Mouse (Mus musculus): ENCODE data around the gene Shroom3. TPM values are rescaled to one million over a fixed set of nuclear protein-coding genes. Genes with fewer than 3 reads are reported as not detected.

Gene Shroom3
- polyA plus RNA-seq, 1 experiment from 2014 or later: 1.5 TPM

DNA sequence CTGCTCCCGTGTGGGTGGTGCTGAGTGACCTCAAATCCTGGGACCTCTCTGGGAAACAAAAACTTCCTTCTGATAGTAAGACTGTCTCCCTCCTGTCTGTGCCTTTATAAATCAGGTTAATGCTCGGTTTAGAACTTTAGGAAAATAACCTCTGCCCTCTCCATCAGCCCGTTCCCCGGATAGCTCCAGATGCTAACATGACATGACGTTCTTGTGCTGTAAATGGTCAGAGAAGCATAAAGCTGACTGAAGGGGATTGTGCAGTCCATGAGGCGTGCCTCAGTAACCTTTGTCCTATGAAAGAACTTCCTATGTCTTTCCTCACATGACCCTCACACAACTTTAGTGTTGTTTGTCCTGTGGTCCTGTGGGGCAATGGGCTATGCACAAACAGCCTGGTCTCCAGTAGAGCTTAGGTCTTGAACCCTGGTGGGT lies 84.6 kb downstream of the Shroom3 start:
- Histone ChIP-seq H3K4me2 (ENCODE audit: low read length) (no peak overlapping the region), H3K27me3 (ENCODE audit: control insufficient read depth, insufficient read depth, low read length) (no peaks in the 10 kb centered on the region), H3K4me3 (replicated peaks; ENCODE audit: low read depth, low read length) (no peak overlapping the region), H3K9me3 (ENCODE audit: control insufficient read depth, low read length) (no peaks in the 10 kb centered on the region), H3K9ac (replicated peaks; ENCODE audit: low read length) (no peak overlapping the region), H3K4me1 (ENCODE audit: control insufficient read depth, insufficient read depth, low read length) (no peaks in the 10 kb centered on the region), H3K27ac (replicated peaks; ENCODE audit: low read depth, low read length) (no peak overlapping the region), H3K36me3 (ENCODE audit: control insufficient read depth, insufficient read depth, low read length) (no peaks in the 10 kb centered on the region)
- ATAC-seq (ENCODE audit: low FRiP score, low TSS enrichment) (no peak), DNase-seq (no peak)
- 62% methylated on average over 6 of the region's 6 CpGs for WGBS

- no peaks in the 10 kb centered on the region for H3K36me3 ChIP-seq (ENCODE audit: control insufficient read depth, insufficient read depth, low read length)
- ATAC-seq (ENCODE audit: low FRiP score, low TSS enrichment) (no peak), DNase-seq (no peak)
- no peaks in the 10 kb centered on the region for H3K9me3 ChIP-seq (ENCODE audit: control insufficient read depth, low read length)
- no peaks in the 10 kb centered on the region for H3K4me1 ChIP-seq (ENCODE audit: control insufficient read depth, insufficient read depth, low read length)
- no peak overlapping the region for H3K9ac ChIP-seq (replicated peaks; ENCODE audit: low read length)
- 91% methylated on average over 3 of the region's 3 CpGs for WGBS
- no peak overlapping the region for H3K27ac ChIP-seq (replicated peaks; ENCODE audit: low read depth, low read length)
- H3K4me3 ChIP-seq (replicated peaks; ENCODE audit: low read depth, low read length): no peak overlapping the region
- no peak overlapping the region for H3K4me2 ChIP-seq (ENCODE audit: low read length)
- H3K27me3 ChIP-seq (ENCODE audit: control insufficient read depth, insufficient read depth, low read length): no peaks in the 10 kb centered on the region
These were observed 90.6 kb downstream of the Shroom3 start for GRCm38 (mm10) chr5:92773821-92774220.

DNA sequence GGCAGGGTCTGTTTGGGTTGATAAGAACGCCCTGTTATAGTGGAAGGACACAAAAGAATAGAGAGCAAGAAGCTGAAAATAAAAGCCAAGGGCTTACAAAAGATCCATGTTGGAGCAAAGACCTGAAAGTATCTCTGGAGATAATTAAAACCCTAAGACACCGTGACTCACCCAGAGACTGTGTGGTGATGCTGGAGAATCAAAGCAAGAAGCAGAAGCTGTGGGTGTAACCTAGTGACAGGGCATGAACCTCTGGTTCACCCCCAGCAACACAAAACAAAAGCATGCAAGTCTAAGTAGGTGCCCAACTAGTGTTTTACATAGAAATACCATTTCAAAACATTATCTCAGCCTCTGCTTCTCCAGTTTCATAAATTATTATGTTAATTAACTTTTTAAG lies 91.2 kb downstream of the Shroom3 start:
- WGBS: 29% methylated on average over 2 of the region's 2 CpGs
- H3K9ac ChIP-seq (replicated peaks; ENCODE audit: low read length): no peak overlapping the region
- DNase-seq (no peak), ATAC-seq (ENCODE audit: low FRiP score, low TSS enrichment) (no peak)
- H3K4me3 ChIP-seq (replicated peaks; ENCODE audit: low read depth, low read length): no peak overlapping the region
- H3K9me3 ChIP-seq (ENCODE audit: control insufficient read depth, low read length): no peaks in the 10 kb centered on the region
- H3K36me3 ChIP-seq (ENCODE audit: control insufficient read depth, insufficient read depth, low read length): no peaks in the 10 kb centered on the region
- no peaks in the 10 kb centered on the region for H3K4me1 ChIP-seq (ENCODE audit: control insufficient read depth, insufficient read depth, low read length)
- H3K27ac ChIP-seq (replicated peaks; ENCODE audit: low read depth, low read length): no peak overlapping the region
- H3K4me2 ChIP-seq (ENCODE audit: low read length): no peak overlapping the region
- H3K27me3 ChIP-seq (ENCODE audit: control insufficient read depth, insufficient read depth, low read length): no peaks in the 10 kb centered on the region

DNA sequence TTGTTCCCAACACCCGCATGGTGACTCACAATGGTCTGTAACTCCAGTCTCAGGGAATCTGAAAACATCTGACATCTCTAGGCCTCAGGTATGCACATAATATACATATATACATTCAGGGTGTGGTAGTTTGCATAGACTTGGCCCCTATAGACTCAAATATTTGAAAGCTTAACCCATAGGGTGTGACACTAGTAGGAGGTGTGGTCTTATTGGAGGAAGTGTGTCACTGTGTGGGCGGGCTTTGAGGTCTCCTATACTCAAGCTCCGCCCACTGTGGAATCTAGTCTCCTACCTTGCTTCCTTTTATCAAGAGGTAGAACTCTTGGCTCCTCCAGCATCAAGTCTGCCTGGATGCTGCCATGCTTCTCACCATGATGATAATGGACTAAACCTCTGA lies 91.7 kb downstream of the Shroom3 start:
- Histone ChIP-seq H3K27me3 (ENCODE audit: control insufficient read depth, insufficient read depth, low read length) (no peaks in the 10 kb centered on the region), H3K9me3 (ENCODE audit: control insufficient read depth, low read length) (no peaks in the 10 kb centered on the region), H3K27ac (replicated peaks; ENCODE audit: low read depth, low read length) (no peak overlapping the region), H3K36me3 (ENCODE audit: control insufficient read depth, insufficient read depth, low read length) (no peaks in the 10 kb centered on the region), H3K4me3 (replicated peaks; ENCODE audit: low read depth, low read length) (no peak overlapping the region), H3K4me2 (ENCODE audit: low read length) (no peak overlapping the region), H3K9ac (replicated peaks; ENCODE audit: low read length) (no peak overlapping the region), H3K4me1 (ENCODE audit: control insufficient read depth, insufficient read depth, low read length) (no peaks in the 10 kb centered on the region)
- no peak for DNase-seq
- WGBS: 91% methylated on average over 3 of the region's 3 CpGs
- ATAC-seq (ENCODE audit: low FRiP score, low TSS enrichment): no peak

DNA sequence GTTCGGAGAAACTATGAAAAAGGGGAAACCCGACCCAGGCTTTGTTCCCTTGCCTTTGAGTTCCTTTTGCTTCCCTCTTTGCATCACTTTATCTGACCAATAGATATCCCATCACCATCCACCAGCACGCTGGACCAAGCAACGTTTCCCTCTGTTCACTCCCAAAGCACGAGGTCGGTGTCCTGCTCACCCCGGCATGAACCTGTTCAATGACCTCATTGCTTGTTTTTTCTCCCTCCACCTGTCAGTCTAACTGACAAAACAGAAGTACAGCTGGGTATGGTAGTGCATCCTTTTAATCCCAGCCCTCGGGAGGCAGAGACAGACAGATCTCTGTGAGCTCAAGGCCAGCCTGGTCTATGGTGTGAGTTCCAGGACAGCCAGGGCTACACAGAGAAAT lies 95.2 kb downstream of the Shroom3 start:
- 71% methylated on average over 8 of the region's 8 CpGs for WGBS
- ATAC-seq (ENCODE audit: low FRiP score, low TSS enrichment) (no peak), DNase-seq (no peak)
- H3K9me3 ChIP-seq (ENCODE audit: control insufficient read depth, low read length): no peaks in the 10 kb centered on the region
- H3K27ac ChIP-seq (replicated peaks; ENCODE audit: low read depth, low read length): no peak overlapping the region
- no peaks in the 10 kb centered on the region for H3K36me3 ChIP-seq (ENCODE audit: control insufficient read depth, insufficient read depth, low read length)
- no peak overlapping the region for H3K9ac ChIP-seq (replicated peaks; ENCODE audit: low read length)
- no peaks in the 10 kb centered on the region for H3K27me3 ChIP-seq (ENCODE audit: control insufficient read depth, insufficient read depth, low read length)
- H3K4me2 ChIP-seq (ENCODE audit: low read length): no peak overlapping the region
- no peak overlapping the region for H3K4me3 ChIP-seq (replicated peaks; ENCODE audit: low read depth, low read length)
- no peaks in the 10 kb centered on the region for H3K4me1 ChIP-seq (ENCODE audit: control insufficient read depth, insufficient read depth, low read length)

DNA sequence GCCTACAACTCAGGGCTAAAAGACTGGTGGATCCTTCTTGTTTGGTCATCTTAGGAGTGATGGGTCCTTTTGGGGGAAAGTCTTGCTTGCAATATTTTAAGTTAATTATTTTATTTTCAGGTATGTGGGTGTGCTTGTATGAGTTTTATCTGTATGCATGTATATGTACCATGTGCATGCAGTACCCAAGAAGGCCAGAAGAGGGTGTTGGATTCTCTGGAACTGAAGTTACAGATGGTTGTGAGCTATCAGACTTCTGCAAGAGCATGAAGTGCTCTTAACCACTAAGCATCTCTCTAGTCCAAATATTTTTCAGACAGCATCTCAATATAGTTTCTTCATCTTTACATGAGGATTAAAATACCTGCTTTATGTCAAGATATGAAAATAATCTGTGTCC lies 97.8 kb downstream of the Shroom3 start:
- H3K9me3 ChIP-seq (ENCODE audit: control insufficient read depth, low read length): no peaks in the 10 kb centered on the region
- H3K27ac ChIP-seq (replicated peaks; ENCODE audit: low read depth, low read length): no peak overlapping the region
- DNase-seq: no peak
- H3K4me2 ChIP-seq (ENCODE audit: low read length): no peak overlapping the region
- no peaks in the 10 kb centered on the region for H3K27me3 ChIP-seq (ENCODE audit: control insufficient read depth, insufficient read depth, low read length)
- no peaks in the 10 kb centered on the region for H3K4me1 ChIP-seq (ENCODE audit: control insufficient read depth, insufficient read depth, low read length)
- H3K9ac ChIP-seq (replicated peaks; ENCODE audit: low read length): no peak overlapping the region
- no peak for ATAC-seq (ENCODE audit: low FRiP score, low TSS enrichment)
- H3K4me3 ChIP-seq (replicated peaks; ENCODE audit: low read depth, low read length): no peak overlapping the region
- H3K36me3 ChIP-seq (ENCODE audit: control insufficient read depth, insufficient read depth, low read length): no peaks in the 10 kb centered on the region

GRCm38 (mm10) chr5:92784037-92784860 lies 101.0 kb downstream of the Shroom3 start:
- H3K4me1 ChIP-seq (ENCODE audit: control insufficient read depth, insufficient read depth, low read length): no peaks in the 10 kb centered on the region
- no peak overlapping the region for H3K9ac ChIP-seq (replicated peaks; ENCODE audit: low read length)
- no peak overlapping the region for H3K4me3 ChIP-seq (replicated peaks; ENCODE audit: low read depth, low read length)
- DNase-seq (no peak), ATAC-seq (ENCODE audit: low FRiP score, low TSS enrichment) (no peak)
- H3K27me3 ChIP-seq (ENCODE audit: control insufficient read depth, insufficient read depth, low read length): no peaks in the 10 kb centered on the region
- H3K9me3 ChIP-seq (ENCODE audit: control insufficient read depth, low read length): no peaks in the 10 kb centered on the region
- no peaks in the 10 kb centered on the region for H3K36me3 ChIP-seq (ENCODE audit: control insufficient read depth, insufficient read depth, low read length)
- H3K27ac ChIP-seq (replicated peaks; ENCODE audit: low read depth, low read length): no peak overlapping the region
- H3K4me2 ChIP-seq (ENCODE audit: low read length): no peak overlapping the region
- WGBS: 16% methylated on average over 6 of the region's 6 CpGs

DNA sequence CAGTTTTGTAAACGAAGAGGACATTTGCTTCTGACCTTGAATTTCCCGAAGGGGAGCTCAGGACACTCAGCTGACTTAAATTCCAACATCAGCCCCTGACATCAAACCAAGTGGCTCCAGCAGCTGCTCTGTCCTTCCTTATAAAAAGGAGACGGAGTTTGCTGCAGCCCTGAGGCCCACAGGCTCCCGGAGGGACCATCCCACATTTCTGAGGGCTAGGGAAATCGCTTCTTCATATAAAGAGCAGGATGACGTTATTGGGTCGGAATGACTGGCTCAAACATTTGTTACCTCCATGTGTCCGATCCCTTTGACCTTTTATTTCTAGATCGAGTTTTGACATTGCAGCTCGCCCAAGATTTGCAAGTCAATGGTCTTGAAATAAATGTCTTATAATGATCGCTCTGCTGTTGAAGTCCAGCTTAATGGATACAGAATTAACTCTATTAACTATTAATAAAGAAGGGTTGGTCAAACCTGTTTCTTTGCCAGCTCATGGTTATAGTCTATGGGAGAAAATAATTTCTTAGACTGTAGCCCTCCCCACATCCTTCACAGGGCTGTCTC lies 102.7 kb downstream of the Shroom3 start:
- ATAC-seq (ENCODE audit: low FRiP score, low TSS enrichment) (no peak), DNase-seq (no peak)
- Histone ChIP-seq H3K4me3 (replicated peaks; ENCODE audit: low read depth, low read length) (no peak overlapping the region), H3K4me2 (ENCODE audit: low read length) (no peak overlapping the region), H3K9ac (replicated peaks; ENCODE audit: low read length) (no peak overlapping the region), H3K9me3 (ENCODE audit: control insufficient read depth, low read length) (no peaks in the 10 kb centered on the region), H3K4me1 (ENCODE audit: control insufficient read depth, insufficient read depth, low read length) (no peaks in the 10 kb centered on the region), H3K27ac (replicated peaks; ENCODE audit: low read depth, low read length) (no peak overlapping the region), H3K27me3 (ENCODE audit: control insufficient read depth, insufficient read depth, low read length) (no peaks in the 10 kb centered on the region), H3K36me3 (ENCODE audit: control insufficient read depth, insufficient read depth, low read length) (no peaks in the 10 kb centered on the region)
- WGBS: 90% methylated on average over 11 of the region's 11 CpGs

GRCm38 (mm10) chr5:92788990-92789389 lies 105.8 kb downstream of the Shroom3 start:
- no peaks in the 10 kb centered on the region for H3K27me3 ChIP-seq (ENCODE audit: control insufficient read depth, insufficient read depth, low read length)
- H3K4me2 ChIP-seq (ENCODE audit: low read length): no peak overlapping the region
- H3K9ac ChIP-seq (replicated peaks; ENCODE audit: low read length): no peak overlapping the region
- no peak for ATAC-seq (ENCODE audit: low FRiP score, low TSS enrichment)
- no peaks in the 10 kb centered on the region for H3K9me3 ChIP-seq (ENCODE audit: control insufficient read depth, low read length)
- WGBS: 73% methylated on average over 8 of the region's 8 CpGs
- no peaks in the 10 kb centered on the region for H3K36me3 ChIP-seq (ENCODE audit: control insufficient read depth, insufficient read depth, low read length)
- no peak overlapping the region for H3K27ac ChIP-seq (replicated peaks; ENCODE audit: low read depth, low read length)
- no peak for DNase-seq
- no peak overlapping the region for H3K4me3 ChIP-seq (replicated peaks; ENCODE audit: low read depth, low read length)
- H3K4me1 ChIP-seq (ENCODE audit: control insufficient read depth, insufficient read depth, low read length): no peaks in the 10 kb centered on the region

Data from midbrain, embryonic 14.5 days (tissue).